In genomic region chr1:183146795-183147194, GRCm38 (mm10) we compare ENCODE assay signal across 10 mouse cellular contexts.
A peak's percentile ranks its signal among the peaks of the same experiment; 100 is the strongest.
DNase-seq lines count a peak whose midpoint lies in the region; ATAC-seq and TF ChIP-seq lines count a peak whose summit lies in the region.
"Had no signal": no experiment of that assay in that cellular context is flagged by ENCODE, and none has a peak within 500 bp of the region (broad histone marks: within the 10 kb centered on the region; RNA-seq: fewer than 3 reads in every experiment).

No protein-coding gene starts in this region.

- H3K4me2 ChIP-seq in neural tube, embryonic 11.5 days (ENCODE audit: low read depth): peak overlapping the region; percentile 17; the same call in 1 of the 2 replicates
- peak overlapping the region; percentile 38 for H3K4me2 ChIP-seq in liver, embryonic 12.5 days
- H3K4me2 ChIP-seq in stomach, postnatal 0 days (replicated peaks; ENCODE audit: low read depth): peak overlapping the region; percentile 30

- 13% methylated on average over 9 of the region's 9 CpGs for WGBS in neural tube, embryonic 11.5 days
- WGBS in liver, embryonic 12.5 days (ENCODE audit: insufficient replicate concordance): 47% methylated on average over 9 of the region's 9 CpGs
- whole genome bisulfite sequencing in stomach, postnatal 0 days: 16% methylated on average over 9 of the region's 9 CpGs

- H3K4me1 ChIP-seq in neural tube, embryonic 11.5 days (ENCODE audit: control insufficient read depth, insufficient read depth, low read length): peaks cover 24% of the 10 kb centered on the region
- peaks cover 50% of the 10 kb centered on the region for H3K4me1 ChIP-seq in liver, embryonic 12.5 days
- H3K4me1 ChIP-seq in stomach, postnatal 0 days (replicated peaks; ENCODE audit: control insufficient read depth, insufficient read depth): no peaks in the 10 kb centered on the region; the same call in 1 of the 2 replicates

- no peaks in the 10 kb centered on the region for H3K9me3 ChIP-seq in neural tube, embryonic 11.5 days (ENCODE audit: control insufficient read depth, low read length)
- H3K9me3 ChIP-seq in liver, embryonic 12.5 days (replicated peaks): no peaks in the 10 kb centered on the region
- no peaks in the 10 kb centered on the region for H3K9me3 ChIP-seq in stomach, postnatal 0 days (ENCODE audit: control insufficient read depth, low read length)

- H3K36me3 ChIP-seq in neural tube, embryonic 11.5 days (ENCODE audit: control insufficient read depth, insufficient read depth, low read length): no peaks in the 10 kb centered on the region
- no peaks in the 10 kb centered on the region for H3K36me3 ChIP-seq in liver, embryonic 12.5 days
- no peaks in the 10 kb centered on the region for H3K36me3 ChIP-seq in stomach, postnatal 0 days (ENCODE audit: control insufficient read depth, insufficient read depth, low read length)

- ATAC-seq in neural tube, embryonic 11.5 days (ENCODE audit: insufficient read depth, low FRiP score, low TSS enrichment): no peak; the same call in 1 of the 2 replicates
- no peak for ATAC-seq in liver, embryonic 12.5 days
- no peak for ATAC-seq in stomach, postnatal 0 days (ENCODE audit: low FRiP score, low TSS enrichment)
- ATAC-seq in activated CD4-positive, CD25-positive, alpha-beta regulatory T cell, adult 4 months: no peak

- no peak overlapping the region for H3K27ac ChIP-seq in neural tube, embryonic 11.5 days (ENCODE audit: low read depth, low read length)
- no peak overlapping the region for H3K27ac ChIP-seq in liver, embryonic 12.5 days
- H3K27ac ChIP-seq in stomach, postnatal 0 days (replicated peaks): 0 out of 2 replicates have a peak overlapping the region, but pooled peaks have one; percentile 1

- H3K9ac ChIP-seq in neural tube, embryonic 11.5 days (ENCODE audit: low read length): no peak overlapping the region
- no peak overlapping the region for H3K9ac ChIP-seq in liver, embryonic 12.5 days
- peak overlapping the region; percentile 2; the same call in 1 of the 2 replicates for H3K9ac ChIP-seq in stomach, postnatal 0 days (ENCODE audit: low read length)

- DNase-seq in heart, adult 11 months: peak; percentile 87
- DNase-seq in heart, postnatal 25 days (ENCODE audit: low spot score): no peak
- DNase-seq in neural tube, embryonic 11.5 days (ENCODE audit: low spot score): no peak
- DNase-seq in neural tube, embryonic 10.5 days (ENCODE audit: extremely low spot score, low spot score): no peak
- DNase-seq in stomach, postnatal 0 days (ENCODE audit: low spot score): no peak
- no peak for DNase-seq in right cerebral cortex, postnatal 14 days
- DNase-seq: layer of hippocampus, adult 9-11 months; thymus, postnatal 25 days had no signal

- peak; percentile 23; the same call in 1 of the 2 replicates for TF ChIP-seq CTCF in stomach, postnatal 0 days (IDR thresholded peaks at IDR 0.05; ENCODE audit: low read depth)

- H3K4me3 ChIP-seq in neural tube, embryonic 11.5 days (ENCODE audit: low read depth, low read length): peak overlapping the region; percentile 12; the same call in 1 of the 2 replicates
- peak overlapping the region; percentile 12 for H3K4me3 ChIP-seq in liver, embryonic 12.5 days
- peak overlapping the region; percentile 18; the same call in 1 of the 2 replicates for H3K4me3 ChIP-seq in stomach, postnatal 0 days (ENCODE audit: low read depth, low read length)

- intact Hi-C loops in heart, postnatal 25 days (cut with DNase I): no loop called here

- TF ChIP-seq EP300 in stomach, postnatal 0 days (optimal IDR thresholded peaks at IDR 0.05): no peak

- H3K27me3 ChIP-seq in neural tube, embryonic 11.5 days (ENCODE audit: control insufficient read depth, insufficient read depth, low read length): no peaks in the 10 kb centered on the region
- H3K27me3 ChIP-seq in liver, embryonic 12.5 days (replicated peaks): no peaks in the 10 kb centered on the region
- no peaks in the 10 kb centered on the region for H3K27me3 ChIP-seq in stomach, postnatal 0 days (ENCODE audit: control insufficient read depth, insufficient read depth, low read length)
